Mouse (Mus musculus) adrenal gland, adult (tissue): ENCODE results near the gene Narf.

Source experiments
- DNase-seq, 2 experiments: peaks; one replicate each; pipeline ENCODE4 v3.0.0; 2022 to 2023; ENCODE audit warnings: low spot score in 1 of 2; ENCODE audit not compliant: inconsistent age in 2 of 2

Gene Narf

DNA sequence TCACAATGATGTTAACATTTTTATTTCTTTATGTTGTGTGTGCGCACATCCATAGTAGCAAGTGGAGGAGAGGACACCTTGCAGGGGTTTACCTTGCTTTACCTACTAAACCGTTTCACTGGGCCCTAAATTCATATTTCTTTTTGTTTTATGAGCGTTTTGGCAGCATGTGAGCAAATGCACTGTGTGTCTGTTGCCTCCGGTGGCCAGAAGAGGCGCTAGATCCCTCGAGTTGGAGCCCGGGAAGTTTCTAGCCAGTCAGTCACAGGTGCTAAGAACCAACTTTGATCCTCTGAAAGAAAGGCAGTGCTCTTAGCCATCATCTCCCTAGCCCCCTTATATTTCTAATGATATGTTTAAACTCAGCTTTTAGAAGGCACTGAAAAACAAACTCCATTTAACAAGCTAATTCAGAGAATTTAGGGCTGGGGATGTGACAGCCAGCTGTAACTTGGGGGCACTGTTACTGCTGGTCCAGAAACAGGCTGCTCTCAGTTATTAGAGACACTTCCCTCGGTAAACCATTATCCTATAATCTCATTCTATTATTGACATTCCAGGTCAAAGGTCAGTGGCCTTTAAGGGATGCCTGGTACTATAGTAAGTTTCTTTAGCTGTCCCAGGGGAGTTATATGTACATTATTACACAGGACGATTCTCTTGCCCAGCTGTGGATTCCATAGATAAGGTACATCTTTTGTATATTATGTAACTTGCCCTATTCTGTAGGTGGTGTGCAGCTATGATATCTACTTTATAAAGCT is 1.4 kb upstream of the Narf start:
- DNase-seq: peak; percentile 25 to 64

DNA sequence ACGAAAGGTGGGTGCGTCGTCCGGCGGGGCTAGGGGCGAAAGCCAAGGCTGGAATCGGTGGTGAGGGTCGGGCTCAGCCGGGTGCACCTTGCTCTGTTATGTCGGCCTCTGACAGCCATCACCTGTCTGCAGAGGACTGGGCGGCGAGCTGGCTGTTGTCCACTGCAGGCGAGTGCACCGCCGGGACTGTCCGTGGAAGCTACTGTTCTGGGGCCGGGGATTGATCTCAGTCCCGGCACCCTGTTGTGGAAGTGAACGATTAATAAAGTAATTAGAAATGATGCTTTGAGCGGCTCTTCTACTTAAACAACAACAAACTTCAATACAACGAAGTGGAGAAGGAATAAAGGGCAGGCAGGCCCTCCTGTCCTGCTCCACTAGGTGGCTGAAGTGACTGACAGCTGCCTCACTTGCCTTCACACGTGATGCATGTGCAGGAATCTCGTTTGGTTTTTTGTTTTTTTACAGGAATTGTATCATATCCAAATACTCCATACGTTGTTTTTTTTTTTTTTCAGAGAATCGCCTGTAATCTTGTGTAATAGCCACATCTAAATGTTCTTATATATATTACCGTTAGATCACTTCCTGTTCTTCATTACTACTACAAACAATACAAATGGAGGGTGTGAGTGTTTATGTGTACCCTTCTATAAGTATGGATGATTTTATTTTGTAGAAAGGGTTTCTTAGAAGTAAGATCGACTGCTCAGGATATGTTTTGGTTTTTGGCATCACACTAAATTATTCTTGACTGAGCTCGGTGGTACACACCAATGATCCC is 484 bp downstream of the Narf start:
- DNase-seq: no peak

DNA sequence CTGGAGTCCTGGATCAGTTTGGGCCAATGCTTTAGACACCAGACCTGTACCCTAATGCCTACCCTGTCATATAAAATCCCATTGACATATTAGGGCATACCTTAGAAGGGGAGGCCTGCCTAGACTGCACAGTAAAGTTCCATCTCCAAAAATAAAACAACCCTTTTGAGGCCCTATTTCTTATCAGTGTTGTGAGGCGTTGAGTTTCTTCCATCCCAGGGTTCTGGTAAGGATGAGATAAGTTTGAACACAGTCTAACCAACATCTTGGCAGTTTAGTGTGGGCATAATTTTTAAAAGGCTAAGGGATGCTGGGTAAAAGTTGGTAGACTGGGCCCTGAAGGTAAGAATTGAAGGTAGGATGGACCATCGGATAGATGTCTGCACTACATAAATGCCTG is 2.6 kb downstream of the Narf start:
- DNase-seq: no peak

DNA sequence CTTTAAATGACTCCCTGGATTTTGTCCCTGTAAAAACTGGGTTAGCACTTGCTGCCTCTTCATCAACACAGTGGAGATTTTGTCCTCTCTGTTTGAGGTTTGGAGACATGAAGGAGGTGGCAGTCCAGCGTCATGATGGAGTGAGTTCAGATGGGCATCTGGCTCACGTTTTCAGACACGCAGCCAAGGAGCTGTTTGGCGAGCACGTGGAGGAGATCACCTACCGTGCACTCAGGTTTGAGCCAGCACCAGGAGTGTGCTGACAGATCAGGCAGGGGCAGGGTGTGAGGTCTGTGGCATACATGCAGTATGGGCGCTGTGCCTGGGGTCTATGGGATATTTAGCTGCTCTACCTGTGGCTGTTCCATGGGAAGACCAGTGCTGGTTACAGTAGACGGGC is 13.1 kb downstream of the Narf start:
- no peak for DNase-seq

DNA sequence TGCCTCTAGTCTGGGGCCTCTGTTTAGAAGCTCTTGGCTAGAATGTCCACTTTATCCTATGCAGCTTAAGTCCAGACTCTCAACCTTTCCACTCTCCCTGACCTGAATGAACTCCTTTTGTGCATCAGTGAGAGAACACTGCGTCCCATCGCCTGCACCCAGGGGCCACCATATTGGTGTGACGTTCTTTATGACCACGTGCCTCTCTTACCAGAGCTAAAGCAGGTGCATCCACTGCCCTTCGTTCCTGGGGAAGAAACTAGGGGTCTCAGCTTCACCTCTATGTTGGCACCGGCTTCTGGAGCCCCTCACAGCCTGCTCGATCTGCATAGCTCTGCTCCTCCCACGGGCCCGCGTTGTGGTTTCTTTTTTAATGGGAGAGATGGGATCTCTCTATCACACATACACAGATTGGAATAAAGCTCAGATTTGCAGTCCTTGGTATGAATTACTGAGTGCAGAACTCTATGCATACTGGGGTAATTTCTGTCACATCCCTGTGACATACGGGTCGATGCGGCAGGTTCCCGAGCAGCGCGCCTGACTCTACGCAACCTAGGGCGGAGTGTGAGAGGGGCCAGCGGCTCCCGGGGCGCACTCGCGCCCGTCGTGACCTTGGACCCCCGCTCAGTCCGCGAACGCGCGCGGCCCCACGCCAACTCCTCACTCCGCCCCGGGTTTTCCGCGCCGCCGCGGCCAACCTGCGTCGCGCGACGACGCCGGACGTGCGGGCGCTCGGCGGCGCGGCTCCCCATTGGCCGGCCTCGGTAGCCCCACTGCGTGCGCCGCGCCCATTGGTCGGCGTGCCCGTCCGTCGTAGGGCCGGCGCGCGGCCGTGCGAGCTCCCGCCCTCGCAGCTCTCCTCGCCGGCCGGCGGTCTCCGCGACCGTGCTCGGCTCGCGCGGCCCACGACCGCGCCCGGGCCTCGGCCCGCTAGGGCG is 22.4 kb downstream of the Narf start, which contains the start of gene Foxk2:
TSS of gene Foxk2 (plus strand) at position 831 of the 941 bp plus-strand sequence.
- DNase-seq: peak; percentile 94 to 96

DNA sequence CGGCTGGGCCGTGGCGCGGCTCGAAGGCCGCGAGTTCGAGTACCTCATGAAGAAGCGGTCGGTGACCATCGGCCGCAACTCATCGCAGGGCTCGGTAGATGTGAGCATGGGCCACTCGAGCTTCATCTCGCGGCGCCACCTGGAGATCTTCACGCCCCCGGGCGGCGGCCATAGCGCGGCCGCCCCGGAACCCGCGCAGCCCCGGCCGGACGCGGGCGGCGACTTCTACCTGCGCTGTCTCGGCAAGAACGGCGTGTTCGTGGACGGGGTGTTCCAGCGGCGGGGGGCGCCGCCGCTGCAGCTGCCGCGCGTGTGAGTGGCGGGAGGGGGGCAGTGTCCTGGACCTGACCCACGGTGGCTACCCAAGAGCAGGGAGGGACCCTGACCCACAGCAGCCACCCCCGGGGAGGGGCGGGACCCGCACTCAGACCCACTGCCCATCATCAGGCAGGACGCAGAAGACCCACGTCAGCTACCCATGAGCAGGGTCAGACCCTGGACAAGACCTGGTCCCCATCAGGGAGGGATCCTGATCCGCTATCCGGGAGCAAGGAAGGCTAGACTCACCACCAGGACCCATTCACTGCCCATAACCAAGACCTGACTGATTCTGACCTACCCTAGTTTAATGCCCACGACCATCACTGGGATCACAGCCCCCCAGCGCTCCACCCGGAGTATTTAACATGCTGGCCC is 23.3 kb downstream of the Narf start:
- peak in 1 of 2 experiments; percentile 46 for DNase-seq

DNA sequence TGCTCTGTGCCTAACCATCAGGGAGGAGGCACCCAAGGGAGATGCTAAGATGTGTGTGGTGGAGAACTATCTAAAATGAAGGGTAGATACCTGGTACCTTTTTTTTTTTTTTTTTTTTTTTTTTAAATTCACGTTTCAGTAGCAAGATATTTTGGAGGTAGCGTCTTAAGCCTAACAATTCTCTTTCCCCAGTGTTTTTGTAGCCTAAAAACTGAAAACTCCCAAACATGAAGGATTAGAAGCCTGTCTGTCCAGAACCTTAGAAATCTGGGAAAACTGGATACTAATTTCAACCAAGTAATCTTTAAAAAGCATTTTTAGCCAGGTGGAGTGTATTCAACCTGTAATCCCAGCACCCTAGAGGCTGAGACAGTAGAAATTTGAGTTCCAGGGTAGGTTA is 24.0 kb downstream of the Narf start:
- DNase-seq: no peak

DNA sequence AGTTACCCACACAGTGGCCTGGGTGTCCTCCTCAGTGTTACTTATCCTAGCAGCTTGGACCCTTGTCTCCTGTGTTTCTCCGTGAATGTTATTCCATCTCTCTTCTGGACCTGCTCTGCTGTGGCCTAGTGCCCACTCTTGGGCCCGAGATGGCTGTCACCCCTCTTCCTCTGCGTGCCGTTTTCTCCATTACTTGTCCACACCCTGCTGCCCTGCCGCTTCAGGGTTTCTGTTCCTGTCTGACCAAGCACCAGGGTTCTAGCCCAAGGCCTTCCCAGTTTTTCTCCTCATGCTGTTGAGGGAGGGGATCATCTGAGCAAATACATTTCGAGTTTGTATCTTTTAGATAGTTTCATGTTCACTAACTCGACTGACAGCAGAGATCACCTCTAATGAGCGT is 40.5 kb downstream of the Narf start:
- no peak for DNase-seq

DNA sequence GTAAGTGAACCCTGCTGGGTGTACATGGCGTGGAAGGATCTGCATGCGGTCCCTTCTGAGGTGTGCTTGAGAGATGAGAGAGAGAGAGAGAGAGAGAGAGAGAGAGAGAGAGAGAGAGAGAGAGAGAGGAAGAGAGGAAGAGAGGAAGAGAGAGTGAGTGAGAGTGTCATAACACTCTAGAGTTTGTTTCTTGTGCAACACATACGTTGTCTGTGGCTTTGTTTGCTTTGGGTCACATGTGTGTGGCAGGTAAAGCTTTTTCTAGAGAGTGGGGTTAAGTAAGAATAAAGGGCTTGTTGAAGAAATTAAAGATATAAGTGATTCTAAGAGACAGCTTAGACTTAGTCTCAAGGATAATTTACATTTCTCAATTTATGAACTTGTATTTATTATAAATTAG is 41.0 kb downstream of the Narf start:
- DNase-seq: no peak

DNA sequence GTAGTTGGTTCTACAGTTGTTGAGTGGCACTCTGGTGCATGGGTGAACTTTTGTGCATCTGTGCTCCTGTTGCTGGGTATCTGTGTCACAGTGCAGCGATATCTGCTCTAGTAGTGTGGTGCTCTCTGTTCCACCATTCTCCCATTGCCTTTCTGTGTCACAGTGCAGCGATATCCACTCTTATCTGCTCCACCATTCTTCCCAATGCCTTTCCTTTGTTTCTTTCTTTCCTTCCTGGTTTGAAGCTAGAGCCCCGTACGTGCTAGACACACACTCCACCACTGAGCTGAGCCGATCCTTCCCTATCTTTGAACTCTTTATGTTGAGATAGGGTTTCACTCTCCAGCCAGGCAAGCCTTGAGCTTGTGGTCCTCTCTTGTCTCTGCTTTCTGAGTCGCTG is 45.9 kb downstream of the Narf start:
- no peak for DNase-seq

DNA sequence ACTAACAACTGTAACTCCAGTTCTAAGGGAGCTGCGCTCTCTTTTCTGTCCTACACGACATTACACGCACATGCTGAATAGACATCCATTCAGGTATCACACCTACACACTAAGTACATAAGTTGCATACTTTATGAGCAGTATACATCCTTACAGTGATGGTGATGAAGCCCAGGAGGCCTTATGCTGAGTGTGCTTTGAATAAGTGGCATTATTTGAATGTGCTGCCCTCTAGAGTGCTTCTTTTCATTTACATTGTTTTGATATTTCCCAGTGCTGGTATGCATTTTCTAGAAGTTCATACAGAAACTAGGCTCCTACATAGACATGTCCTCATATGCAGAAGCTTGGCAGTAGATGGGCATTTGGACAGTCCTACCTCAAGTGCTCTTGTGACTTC is 52.8 kb downstream of the Narf start:
- peak in 1 of 2 experiments; percentile 44 for DNase-seq

DNA sequence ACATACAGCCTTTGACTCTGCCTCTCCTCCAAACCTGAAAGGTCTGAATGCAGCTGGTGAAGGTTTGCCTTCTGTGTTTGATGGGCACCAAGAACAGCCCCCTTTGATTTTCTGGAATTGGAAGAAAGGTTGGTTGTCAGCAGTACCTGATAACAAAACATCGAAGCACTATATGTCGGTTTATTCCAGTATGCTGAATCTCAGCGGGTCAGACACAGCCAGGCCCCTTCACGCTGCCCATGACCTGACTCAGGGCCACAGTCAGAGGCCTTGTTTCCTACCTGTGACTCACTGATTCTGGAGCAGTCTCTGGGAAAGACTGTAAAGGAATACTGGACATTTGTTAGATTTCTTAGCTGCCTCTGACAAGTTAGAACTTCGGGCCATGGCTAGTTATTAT is 57.7 kb downstream of the Narf start:
- peak; percentile 66 to 83 for DNase-seq

DNA sequence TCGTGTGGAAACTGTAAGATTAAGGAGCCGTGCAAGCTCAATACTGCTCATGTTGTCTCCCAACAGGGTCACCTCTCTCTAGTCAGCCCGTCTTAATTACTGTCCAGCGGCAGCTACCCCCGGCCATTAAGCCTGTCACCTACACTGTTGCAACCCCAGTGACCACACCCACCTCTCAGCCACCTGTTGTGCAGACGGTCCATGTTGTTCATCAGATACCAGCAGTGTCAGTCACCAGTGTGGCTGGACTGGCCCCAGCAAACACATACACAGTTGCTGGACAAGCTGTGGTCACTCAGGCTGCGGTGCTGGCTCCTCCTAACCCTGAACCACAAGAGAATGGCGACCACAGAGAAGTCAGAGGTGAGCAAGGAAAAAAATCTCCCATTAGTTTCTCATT is 61.4 kb downstream of the Narf start:
- no peak for DNase-seq

DNA sequence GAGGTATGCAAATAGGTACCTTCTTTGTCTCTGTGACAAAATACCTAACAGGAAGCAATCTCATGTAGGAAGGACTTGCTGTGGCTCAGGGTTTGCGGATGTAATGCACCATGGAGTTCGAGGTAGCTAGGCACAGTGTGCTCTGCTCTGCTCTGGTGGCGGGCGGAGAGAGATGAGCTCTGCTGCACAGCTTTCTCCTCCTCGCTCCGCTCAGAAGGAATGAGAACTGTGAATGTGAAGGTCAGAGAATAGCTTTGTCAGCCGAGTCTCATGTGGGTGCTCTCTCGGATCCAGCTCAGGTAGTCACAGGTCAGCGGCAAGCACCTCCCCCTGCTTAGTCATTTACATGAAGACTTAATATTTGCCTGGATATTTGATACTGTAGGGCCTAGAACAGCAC is 63.2 kb downstream of the Narf start:
- peak in 1 of 2 experiments; percentile 50 for DNase-seq

DNA sequence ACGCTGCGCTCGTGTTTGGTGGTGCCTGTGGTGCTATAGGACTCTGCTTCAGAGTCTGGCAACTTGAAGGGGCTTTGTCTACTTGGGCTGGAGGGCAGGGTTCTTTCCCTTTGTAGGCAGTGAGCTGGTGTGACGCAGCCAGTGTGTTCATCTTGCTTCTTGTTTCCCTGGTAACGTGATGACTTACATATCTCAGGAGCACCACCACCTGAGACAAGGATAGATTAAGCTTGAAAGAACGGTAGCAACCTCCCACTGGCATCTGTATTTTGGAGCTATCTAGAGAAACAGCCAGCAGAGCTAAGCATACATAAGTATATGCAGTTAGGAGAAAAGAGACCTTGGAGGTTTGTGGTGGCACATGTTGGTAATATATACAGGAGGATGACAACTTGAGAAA is 68.3 kb downstream of the Narf start:
- no peak for DNase-seq
